Mouse (Mus musculus) urinary bladder, postnatal 10 days (tissue): ENCODE measurements around the gene Slc16a14.

Source experiments
- DNase-seq: peaks from one replicate; pipeline ENCODE4 v3.0.0; 2022; ENCODE audit warnings: low spot score

Slc16a14 gene

DNA sequence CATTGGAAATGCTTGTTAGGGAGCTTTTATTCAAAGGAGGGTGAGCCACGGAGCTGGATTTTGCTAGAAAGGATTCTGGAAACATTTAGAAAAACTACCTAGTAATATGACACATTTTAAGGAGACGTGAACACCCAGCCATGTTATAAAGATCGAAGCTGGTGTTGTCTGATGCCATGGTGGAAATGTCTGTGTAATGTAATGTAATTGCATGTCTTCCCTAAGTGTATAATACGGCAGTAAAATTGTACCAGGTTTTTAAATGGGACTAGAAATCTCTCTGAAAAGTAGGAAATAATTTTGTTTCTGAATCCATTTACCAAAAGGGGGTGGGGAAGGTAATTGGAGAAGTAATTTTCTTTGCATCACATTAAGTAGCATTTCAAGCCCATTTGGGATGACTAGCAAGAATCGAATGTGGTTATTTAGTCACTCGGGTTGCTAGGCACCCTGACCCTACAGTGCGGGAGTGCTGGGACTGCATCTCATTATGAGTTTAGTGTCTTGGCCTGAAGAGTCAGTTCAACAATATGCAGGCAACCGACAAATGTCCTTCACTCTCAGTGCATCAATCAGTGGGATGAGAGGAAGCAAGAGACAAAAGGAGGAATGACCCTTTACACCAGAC, 24.6 kb downstream of the Slc16a14 start:
- DNase-seq = no peak

DNA sequence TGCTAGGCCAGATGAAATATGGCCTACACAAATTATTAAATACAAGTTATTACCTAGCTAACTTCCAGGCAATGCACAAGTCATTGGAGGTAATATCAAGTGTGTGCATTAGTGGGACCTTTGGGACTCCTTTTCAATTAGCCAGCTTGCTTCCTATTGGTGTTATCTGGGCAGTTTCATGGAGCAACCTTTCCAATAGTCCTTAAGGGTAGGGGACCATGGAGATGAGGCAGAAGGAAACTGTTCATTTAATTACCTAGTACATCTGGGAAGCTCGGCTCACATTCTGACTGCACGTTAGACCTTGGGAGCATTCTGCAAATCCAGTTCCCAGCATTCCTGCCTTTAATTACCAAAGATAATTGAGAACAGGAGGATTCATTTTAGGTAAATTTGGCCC, 30.5 kb downstream of the Slc16a14 start:
- no peak for DNase-seq

DNA sequence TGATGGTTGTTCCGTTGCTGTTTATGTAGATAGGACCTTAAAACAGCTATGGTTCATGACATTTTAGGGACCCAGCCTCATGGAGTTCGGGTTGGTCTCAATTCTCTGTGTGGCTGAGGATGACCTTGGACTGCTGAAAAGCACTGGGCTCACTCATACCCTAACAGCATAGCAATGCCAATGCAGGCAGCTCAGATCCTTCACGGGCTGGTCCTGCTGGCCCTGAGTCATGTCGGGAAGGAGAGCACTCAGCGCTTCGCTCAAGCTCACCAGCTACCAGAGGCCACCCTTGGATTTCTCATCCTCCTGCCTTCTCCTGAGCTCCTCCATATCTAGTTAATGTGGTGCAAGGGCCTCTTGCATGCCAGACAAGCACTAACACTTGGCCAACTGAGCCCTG, 35.8 kb downstream of the Slc16a14 start:
- DNase-seq = no peak

DNA sequence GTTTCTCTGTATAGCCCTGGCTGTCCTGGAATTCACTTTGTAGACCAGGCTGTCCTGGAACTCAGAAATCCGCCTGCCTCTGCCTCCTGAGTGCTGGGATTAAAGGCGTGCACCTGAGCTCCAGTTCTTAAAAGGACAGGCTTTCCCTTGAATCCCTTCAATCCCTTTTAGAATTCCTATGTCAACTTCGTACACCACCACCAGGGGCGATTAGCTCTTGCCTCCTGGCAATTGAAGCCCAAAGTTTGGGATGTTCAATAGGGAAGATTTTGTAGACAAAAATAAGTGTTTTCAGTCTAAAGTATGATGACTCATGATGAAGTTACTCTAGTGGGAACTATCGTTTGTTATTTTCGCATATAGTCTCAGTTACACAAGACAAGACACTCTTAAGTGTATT, 37.6 kb downstream of the Slc16a14 start:
- no peak for DNase-seq

DNA sequence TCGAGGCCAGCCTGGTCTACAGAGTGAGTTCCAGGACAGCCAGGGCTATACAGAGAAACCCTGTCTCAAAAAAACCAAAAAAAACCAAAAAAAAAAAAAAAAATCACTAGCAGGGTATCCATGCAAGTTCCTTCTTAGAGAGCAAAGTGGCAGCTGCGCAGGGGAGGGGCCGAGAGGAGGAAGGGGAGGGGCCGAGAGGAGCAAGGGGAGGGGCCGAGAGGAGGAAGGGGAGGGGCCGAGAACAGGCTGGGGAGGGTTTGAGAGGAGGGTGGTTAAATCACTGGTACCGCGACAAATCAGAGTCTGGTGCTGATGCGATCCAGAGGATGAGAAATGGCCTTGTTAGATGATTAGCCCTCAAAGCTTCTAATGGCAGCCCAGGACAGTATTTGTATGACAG, 43.2 kb downstream of the Slc16a14 start:
- no peak for DNase-seq

DNA sequence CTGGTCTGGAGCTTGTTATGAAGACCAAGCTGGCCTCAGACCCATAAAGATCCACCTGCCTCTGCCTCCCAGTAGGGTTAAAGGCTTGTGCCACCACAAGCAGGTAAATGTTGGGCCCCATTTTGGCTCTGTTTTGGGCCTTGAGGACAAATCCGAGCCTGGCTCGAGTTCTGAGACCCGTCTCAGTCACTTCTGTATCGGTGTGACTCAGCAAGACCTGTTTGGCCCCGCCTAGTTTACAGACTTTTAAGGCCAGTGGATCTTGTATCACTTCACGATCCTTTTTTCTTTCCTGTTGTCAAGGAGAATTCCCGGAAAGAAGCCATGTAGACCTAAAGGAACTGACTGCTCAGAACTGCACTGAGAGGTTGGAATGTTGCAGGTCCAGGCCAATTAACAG, 44.4 kb downstream of the Slc16a14 start:
- DNase-seq = no peak

DNA sequence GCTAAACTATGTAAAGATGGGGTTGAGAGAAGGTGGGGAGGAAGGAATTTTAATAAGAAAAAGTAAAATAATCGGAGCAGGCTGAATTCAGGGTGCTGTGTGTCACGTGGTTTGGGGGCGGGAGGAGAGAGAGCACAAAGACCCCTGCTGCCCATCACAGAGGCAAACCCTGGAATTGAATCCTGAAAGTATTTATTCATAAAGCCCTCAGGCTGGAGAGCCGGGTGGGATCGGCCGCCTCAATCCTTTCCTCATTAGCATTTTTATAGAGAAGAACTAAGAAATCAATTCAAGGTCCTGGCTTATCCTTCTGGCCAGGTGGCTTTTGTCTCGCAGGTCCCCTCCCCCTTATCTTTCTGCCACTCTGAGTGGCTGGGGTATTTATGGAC, 44.9 kb downstream of the Slc16a14 start:
- no peak for DNase-seq

DNA sequence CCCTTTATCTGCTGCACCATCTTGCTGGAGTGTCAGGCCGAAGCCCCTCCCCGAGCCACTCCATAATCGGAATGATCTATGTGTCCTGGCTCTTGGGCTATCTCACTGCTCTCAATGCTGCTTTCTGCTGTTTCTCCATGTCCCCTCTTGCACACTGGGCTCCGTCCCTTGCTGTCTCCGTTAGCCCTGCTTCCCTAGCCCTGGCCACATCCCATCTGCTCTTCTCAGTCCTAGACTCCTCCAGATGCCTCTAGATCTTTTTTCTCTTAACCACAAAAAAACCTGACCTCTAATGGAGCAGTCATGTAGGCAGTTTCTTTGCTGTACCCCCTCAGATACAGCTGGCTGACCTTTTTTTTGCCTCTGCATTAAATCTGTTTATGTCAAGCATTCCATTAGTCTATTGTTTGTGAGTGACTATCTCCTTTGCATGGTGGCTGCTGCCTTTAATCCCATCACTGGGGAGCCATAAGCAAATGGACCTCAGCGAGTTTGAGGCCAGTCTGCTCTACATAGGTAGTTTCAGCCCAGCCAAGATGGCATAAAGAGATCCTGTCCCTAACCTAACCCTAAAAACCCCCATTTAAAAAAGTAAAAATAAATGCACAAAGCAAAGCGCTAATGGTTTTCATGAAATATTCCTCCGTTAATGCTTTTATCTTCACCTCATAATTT, 45.5 kb downstream of the Slc16a14 start:
- DNase-seq = no peak

DNA sequence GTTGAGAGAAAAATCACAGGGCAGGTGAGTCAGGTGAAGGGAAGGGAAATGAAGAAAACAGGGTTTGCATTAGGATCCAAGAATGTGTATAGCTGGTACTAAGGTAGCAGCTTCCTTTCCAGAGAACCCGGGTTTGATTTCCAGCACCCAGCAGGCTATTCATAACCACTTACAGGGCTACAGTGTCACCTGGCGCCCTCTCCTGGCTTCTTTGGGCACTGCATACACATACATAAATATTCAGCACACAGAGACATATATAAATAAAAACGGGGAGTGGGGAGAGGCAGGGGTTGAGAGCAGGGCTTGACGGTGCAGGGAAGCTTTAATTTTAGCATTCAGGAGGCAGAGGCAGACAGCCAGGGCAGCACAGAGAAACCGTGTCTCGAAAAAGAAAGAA, 49.0 kb downstream of the Slc16a14 start:
- no peak for DNase-seq

DNA sequence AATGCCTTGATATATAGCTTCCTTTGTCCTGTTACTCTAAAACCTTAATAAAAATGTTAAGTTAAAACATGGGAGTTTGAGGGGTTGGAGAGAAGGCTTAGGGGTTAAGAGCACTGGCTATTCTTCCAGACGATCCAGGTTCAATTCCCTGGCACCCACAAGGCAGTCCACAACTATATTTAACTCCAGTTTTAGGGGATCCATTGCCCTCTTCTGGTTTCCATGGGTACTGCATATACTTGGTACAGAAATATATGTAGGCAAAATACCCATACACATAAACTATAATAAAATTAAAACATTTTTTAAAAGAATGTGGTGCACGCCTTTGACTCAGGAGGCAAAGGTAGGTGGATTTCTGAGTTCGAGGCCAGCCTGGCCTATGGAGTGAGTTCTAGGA, 49.8 kb downstream of the Slc16a14 start:
- DNase-seq = no peak

DNA sequence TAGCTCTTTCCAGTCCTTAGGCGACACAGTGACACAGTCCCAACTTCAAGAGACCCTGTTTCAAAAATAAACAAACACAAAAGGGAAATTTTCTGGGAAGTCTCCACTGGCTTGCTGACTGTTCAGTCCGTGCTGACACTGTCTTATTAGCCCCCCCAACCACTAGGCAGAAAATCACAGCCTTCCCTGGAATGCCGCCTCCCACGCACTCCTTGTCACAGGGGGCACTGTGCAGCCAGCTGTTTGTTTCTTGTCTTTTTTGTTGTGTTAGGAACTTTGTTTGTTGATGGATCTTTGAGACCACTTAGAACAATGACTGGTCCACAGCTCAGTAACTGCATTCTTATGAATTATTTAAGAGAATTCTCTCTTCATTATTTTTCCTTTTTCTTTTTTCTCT, 51.0 kb downstream of the Slc16a14 start:
- no peak for DNase-seq

DNA sequence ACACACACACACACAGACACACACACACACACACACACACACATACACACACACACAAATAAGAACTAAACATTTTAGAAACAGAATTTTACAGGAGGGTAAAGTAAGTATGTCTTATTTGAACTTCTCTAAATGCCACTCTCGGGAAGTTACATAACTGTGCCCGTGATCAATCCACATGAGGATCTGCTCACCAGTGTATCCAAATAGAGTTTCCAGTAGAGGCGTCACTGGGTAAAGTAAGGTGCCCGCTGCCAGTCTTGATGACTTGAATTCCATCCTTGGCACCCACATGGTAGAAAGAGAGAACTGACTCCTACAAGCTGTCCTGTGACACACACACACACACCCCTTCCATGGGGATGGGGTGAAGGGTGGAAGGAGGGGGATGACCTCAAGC, 52.0 kb downstream of the Slc16a14 start:
- DNase-seq = no peak

DNA sequence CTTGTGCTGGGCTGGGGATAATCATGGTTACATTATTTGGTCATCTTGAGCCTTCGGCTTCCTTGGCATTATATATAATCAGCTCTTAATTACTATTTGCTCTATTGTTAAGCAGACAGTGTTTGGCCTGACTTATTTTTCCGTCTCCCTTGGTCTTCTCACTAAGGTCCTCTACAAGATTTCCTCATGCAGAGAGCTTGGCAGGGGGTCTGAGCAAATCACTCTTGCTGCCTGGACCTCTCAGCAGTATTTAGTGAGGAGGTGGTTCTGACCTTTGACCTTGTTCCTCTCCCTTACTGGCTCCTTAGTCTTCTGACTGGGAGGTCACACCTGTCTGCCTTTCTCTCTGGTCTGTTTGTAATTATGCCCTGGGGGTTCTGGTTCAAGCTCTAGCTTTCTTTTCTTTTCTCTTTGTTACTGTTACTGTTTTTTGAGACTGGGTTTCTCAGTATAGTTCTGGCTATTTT, 52.8 kb downstream of the Slc16a14 start:
- no peak for DNase-seq

DNA sequence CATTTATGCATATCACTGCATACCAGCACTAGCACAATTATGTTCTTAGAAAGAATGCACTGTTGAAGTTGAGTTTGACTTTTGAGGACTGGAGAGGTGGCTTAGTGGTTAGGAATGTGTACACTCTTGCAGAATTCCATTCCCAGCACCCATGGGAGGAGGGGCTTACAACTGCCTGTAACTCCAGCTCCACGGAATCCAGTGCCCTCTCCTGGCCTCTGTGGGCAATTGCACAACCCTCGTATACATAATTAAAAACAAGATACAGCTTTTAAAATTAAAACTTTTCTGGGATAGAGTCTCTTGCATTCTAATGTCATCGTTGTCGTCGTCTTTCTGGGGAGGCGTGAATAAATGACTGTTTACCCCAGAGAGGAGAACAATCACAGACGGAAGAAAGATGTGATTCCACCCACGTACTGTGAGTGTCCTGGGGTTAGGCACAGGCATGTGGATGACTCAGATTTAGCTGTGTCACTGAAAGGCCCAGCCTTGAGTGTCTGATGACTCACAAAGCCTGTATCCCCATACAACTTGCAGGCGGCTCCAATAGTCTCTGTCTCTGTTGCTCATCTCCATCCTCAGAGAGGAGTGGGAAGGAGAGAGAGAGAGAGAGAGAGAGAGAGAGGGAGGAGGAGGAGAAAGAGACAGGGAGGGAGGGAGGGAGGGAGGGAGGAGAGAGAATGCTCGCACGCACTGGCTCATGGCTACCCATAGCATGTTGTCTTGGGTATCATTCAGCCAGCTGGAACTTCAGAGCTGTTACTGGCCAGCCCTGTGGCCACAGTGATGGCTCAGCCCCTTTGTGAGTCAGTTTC, 53.5 kb downstream of the Slc16a14 start:
- DNase-seq = no peak

DNA sequence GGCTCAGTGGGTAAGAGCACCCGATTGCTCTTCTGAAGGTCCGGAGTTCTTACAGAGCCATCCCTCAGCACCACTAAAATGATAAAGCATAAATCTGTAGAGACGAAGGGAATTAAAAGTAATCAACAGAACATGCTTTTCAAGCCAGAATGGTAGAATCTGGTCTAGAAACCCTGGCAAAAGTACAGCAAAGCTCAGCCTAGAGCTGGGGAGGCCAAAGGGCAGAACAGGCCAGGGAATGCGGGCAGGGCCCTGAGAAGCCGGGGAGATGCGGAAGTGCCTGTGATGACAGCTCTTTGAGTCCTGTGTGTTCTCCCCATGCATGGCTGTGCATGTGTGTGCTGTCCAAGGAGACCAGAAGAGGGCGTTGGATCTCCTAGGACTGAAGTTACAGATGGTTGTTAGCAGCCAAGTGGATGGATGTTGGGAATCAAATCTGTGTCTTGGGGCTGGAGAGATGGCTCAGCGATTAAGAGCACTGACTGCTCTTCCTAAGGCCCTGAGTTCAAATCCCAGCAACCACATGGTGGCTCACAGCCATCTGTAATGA, 55.3 kb downstream of the Slc16a14 start:
- no peak for DNase-seq

DNA sequence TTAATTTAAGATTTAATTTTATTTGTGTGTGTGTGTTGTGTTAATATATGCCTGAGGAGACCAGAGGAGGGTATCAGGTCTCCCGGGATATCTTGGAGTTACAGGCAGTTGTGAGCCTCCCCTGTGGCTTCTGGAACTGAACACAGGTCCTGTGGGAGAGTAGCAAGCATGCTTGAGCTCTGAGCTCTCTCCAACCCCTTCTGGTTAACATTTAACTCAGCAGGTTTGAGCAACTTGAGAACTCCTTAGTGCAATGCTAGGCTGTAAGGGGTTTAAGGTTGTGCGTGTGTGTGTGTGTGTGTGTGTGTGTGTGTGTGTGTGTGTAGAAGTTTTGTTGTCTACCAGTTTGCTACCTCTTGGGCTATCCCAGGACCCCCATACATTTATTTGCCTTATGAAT, 57.3 kb downstream of the Slc16a14 start:
- no peak for DNase-seq

DNA sequence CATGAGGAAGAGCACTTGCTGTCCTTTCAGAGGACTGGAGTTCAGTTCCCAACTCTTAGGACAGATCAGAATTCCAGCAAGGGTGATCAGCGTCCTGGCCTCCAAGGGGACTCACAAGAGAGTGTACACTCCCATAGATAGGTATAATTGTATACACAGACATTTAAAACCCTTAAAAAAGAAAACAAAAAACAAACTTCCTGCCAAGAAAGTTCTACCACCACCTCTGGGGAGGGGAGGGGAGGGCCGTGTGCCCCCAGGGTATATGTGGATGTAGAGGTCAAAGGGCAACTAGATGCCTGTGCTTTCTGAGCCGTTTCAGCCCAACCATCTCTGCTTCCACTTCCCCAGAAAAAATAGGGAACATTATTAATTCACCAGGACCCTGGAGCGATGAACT, 62.0 kb downstream of the Slc16a14 start:
- no peak for DNase-seq

DNA sequence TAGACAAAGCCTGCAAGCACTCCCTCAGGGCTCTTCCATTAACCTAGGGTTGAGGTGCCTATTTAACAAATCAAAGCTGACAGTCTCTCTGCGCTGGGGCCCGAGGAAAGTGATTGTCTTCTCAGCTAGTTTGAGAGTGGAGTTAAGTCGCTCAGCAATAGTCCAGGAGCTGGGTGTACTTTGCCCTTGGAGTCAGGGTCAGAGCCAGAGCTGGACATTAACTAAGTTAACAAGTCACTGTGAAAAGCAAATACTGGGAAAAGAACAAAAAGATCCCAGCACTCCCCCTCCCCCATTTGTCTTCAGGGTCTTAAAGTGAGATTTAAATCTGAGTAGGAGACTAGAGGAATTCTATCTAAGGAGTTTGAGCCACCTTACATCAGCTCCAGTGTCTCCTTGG, 62.8 kb downstream of the Slc16a14 start:
- no peak for DNase-seq

DNA sequence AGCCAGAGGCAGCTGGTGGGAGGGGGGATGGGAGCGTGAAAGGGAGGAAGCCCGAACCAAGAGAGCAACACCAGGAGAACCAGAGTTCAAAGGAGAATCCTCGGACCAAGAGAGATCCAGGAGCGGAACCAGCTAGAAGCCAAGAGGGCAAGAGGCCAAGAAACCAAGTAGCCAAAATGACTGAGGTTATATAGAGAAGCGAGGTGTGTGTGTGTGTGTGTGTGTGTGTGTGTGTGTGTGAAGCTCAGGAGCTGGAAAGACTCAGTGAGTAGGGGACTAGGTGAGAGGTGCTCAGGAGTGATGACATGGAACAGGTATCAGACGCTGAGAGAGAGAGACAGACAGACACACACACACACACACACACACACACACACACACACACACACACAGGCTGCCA, 63.8 kb downstream of the Slc16a14 start:
- no peak for DNase-seq

DNA sequence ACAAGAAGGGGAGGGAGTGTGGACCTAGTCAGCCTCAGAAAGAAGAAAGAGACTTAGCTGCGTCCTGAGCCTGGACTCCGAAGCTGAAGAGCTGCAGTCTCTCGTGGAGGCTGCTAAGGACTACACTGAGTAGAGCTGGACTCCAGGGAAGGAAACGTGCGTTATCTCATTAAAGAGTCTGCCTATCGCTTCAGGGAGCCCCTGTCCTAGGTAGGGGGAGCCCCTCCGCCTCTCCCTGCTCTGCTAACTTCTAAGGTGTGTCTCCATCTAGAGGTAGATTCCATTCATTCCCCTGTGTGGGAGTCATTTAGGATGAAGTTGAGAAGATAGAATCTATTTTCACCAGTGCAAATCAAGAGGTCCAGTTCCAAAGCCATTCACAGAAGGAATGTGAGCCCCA, 65.4 kb downstream of the Slc16a14 start:
- no peak for DNase-seq

DNA sequence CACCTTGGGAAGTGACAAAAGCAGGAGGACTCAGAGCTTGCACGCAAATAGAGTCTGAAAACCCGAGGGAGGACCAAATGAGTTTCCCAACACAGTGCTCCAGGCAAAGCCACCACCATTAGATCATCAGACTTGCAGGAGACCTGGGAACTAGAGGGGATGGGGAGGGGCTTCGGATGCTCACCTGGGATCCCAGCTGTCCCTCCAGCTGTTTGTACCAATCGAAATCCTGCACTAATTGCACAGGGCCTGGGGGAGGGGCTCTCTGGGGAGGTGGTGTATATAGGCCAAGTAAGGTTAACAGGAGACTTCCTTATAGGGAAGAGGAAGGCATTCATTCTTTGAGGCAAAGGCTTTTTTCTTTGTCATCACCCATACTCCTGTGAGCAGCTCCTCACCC, 66.1 kb downstream of the Slc16a14 start:
- DNase-seq = no peak

DNA sequence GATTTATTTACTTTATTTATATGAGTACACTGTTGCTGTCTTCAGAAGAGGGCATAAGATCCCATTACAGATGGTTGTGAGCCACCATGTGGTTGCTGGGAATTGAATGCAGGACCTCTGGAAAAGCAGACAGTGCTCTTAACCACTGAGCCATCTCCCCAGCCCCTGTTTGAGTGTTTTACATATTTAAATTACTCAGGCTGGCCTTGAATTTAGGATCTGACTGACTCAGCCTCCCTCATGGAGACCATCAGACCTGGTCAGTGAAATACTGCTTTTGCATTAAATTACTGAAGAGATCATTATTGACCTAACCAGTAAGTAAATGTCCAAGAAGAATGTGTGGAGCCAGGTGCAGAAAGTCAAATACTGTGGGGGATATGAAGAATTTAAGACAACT, 66.6 kb downstream of the Slc16a14 start:
- no peak for DNase-seq

DNA sequence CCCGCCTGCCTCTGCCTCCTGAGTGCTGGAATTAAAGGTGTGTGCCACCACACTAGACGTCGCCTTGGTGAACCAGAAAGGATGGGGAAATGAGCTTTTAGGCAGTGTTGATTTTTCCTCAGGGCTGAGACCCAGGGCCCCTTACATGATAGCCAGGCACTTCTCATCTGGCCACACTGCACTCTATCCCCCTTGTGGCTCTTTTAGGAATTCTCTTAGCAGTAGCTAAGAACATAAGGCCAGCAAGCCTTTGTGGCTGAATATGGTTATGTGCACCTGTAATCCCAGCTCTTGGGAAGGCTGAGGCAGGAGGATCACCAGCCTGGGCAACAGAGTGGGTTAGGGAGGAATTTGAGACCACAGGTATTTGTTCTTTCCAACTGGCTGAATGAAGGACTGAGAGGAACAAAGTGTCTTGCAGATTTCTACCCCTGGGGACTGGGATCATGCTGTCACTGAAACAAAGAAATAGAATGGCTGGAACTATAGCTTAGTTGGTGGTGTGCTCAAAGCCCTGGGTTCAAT, 68.2 kb downstream of the Slc16a14 start:
- DNase-seq = no peak
